In genomic region chr2:84387394-84388022, GRCm38 (mm10) we compare ENCODE assay signal across 8 mouse cellular contexts. TPM values are rescaled to one million over a fixed set of nuclear protein-coding genes. Genes with fewer than 3 reads are reported as not detected.
DNase-seq lines count a peak whose midpoint lies in the region; TF ChIP-seq lines count a peak whose summit lies in the region.

No protein-coding gene starts in this region.

- peak overlapping the region; percentile 68 for H3K4me3 ChIP-seq in gastrocnemius, adult 2 months

- no peak for DNase-seq in gastrocnemius, adult 2 months
- no peak for DNase-seq in gastrocnemius, postnatal 14 days
- DNase-seq in thymus, postnatal 0 days (ENCODE audit: low spot score): peak; percentile 5
- no peak for DNase-seq in thymus, postnatal 10 days (ENCODE audit: low spot score in 2 of 2)
- peak; percentile 30 for DNase-seq in lung, postnatal 36 days
- no peak for DNase-seq in ovary, postnatal 36 days (ENCODE audit: low spot score)
- DNase-seq in urinary bladder, postnatal 10 days (ENCODE audit: low spot score): no peak
- no peak for DNase-seq in cerebellum, adult 11-12 months

- no peak for TF ChIP-seq CTCF in gastrocnemius, adult 2 months (IDR thresholded peaks at IDR 0.05)

- intact Hi-C loops in gastrocnemius, adult 2 months (cut with DNase I): no loop called here
- intact Hi-C loops in gastrocnemius, postnatal 14 days (cut with DNase I; ENCODE audit: low total_unique reads): no loop called here

- peak overlapping the region; percentile 77 for H3K27ac ChIP-seq in gastrocnemius, adult 2 months

RNA-seq across cellular contexts. Expression of gene Calcrl, which starts 37.7 kb away (rescaled TPM):
- total RNA-seq in gastrocnemius, adult 2 months (2021): 10 to 100 TPM; 10.9 to 16.2 TPM
- total RNA-seq in gastrocnemius, postnatal 14 days (2021): 10 to 100 TPM; 21.9 to 27.6 TPM
- 20.1 and 23.0 TPM in 2 replicates for polyA plus RNA-seq in thymus, postnatal 0 days (2015; fragmentation: Nextera tagmentation; extraction: Ambion mirVana)

Comparison
In these comparisons a context has a peak if more than half of its experiments do, and no peak if none do; other contexts are left out.
1. DNase-seq: peak in thymus, postnatal 0 days (single experiment) and lung, postnatal 36 days (single experiment); none in gastrocnemius, adult 2 months (single experiment), gastrocnemius, postnatal 14 days (single experiment), thymus, postnatal 10 days (0 of 2), ovary, postnatal 36 days (single experiment), urinary bladder, postnatal 10 days (single experiment) and cerebellum, adult 11-12 months (single experiment).